Mouse (Mus musculus): ENCODE results near the gene Abhd17a.

- TF ChIP-seq POLR2A (IDR thresholded peaks at IDR 0.05; ENCODE audit: extremely low read depth, insufficient read depth, low read length) (no peak), CTCF (IDR thresholded peaks at IDR 0.05; ENCODE audit: low read depth, low read length) (no peak)
Measured at GRCm38 (mm10) chr10:80620365-80620764, 30.2 kb upstream of the Abhd17a start.

Data from liver, adult 2 months (tissue).